Mouse (Mus musculus) forebrain, embryonic 11.5 days (tissue): Measurements from ENCODE around the gene Kcne3. TPM values are rescaled to one million over a fixed set of nuclear protein-coding genes. Genes with fewer than 3 reads are reported as not detected.

Experiments used
- ATAC-seq: fragments of 200-750 bp; cut with Nextera tagmentation; replicated peaks from 2 replicates; pipeline ENCODE4 v1.8.0; 2017; ENCODE audit warnings: moderate TSS enrichment; ENCODE audit not compliant: low FRiP score
- DNase-seq: peaks from one replicate; pipeline ENCODE4 v3.0.0-alpha.2; 2017; ENCODE audit warnings: low spot score
- H3K27ac ChIP-seq: fragments of 300-500 bp; sonication (generic); 2 replicates; pipeline ENCODE4 v1.5.1; 2014; ENCODE audit warnings: low read depth, low read length
- H3K27me3 ChIP-seq: fragments of 300-500 bp; sonication (generic); 2 replicates; pipeline ENCODE4 v1.6.1; 2014; ENCODE audit warnings: mild to moderate bottlenecking, low read length, mixed read lengths; ENCODE audit not compliant: control insufficient read depth, insufficient read depth
- H3K36me3 ChIP-seq: fragments of 300-500 bp; sonication (generic); 2 replicates; pipeline ENCODE4 v1.6.1; 2014; ENCODE audit warnings: mild to moderate bottlenecking, low read length, moderate library complexity, mixed read lengths; ENCODE audit not compliant: control insufficient read depth, insufficient read depth
- H3K4me1 ChIP-seq: fragments of 300-500 bp; sonication (generic); replicated peaks from 2 replicates; pipeline ENCODE4 v1.6.1; 2014; ENCODE audit warnings: low read length, mixed read lengths; ENCODE audit not compliant: control insufficient read depth, insufficient read depth
- H3K4me2 ChIP-seq: fragments of 300-500 bp; sonication (generic); 2 replicates; pipeline ENCODE4 v1.6.1; 2014; ENCODE audit warnings: low read depth, mild to moderate bottlenecking, low read length, moderate library complexity, mixed read lengths; ENCODE audit not compliant: severe bottlenecking
- H3K4me3 ChIP-seq: fragments of 300-500 bp; sonication (generic); 2 replicates; pipeline ENCODE4 v1.5.1; 2014; ENCODE audit warnings: low read depth, low read length
- H3K9ac ChIP-seq: fragments of 300-500 bp; sonication (generic); 2 replicates; pipeline ENCODE4 v1.6.1; 2014; ENCODE audit warnings: low read length
- H3K9me3 ChIP-seq: fragments of 300-500 bp; sonication (generic); 2 replicates; pipeline ENCODE4 v1.6.1; 2016; ENCODE audit warnings: low read length, mixed read lengths; ENCODE audit not compliant: control insufficient read depth
- WGBS: fragments of 180-500 bp; shearing (Covaris S2); extraction: QIAGEN DNeasy Blood & Tissue Kit; methylation state at CpG from one replicate; pipeline ENCODE4 v1.1.7; 2014; 5-methylcytosine and 5-hydroxymethylcytosine counted together
- polyA plus RNA-seq: library from polyadenylated mRNA; unstranded; fragments of >200 nt; fragmentation: Nextera tagmentation; extraction: Ambion mirVana; gene quantifications from 2 replicates; pipeline ENCODE4 v1.2.1, GENCODE M21; 2014

Kcne3 gene
- polyA plus RNA-seq = 3.3 and 4.1 TPM in 2 replicates

DNA sequence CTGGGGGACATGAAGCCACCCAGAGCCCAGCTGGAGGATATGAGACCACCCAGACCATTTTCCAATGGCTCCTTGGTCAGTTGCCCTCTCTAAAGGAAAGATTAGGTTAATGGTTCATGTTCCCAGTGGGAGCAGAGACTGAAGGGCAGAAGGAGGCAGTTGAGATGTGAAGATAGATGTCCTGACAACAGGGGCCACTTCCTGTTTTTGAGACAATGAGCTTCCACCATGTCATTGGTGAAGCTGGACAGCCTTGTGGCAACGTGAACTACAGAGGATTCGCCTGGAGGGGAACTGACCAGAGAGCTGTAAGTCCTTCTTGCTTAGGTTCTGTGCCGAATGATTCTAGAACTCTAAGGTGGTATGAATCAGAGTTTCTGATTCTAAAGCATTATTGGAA, at the start of gene Kcne3:
Gene Kcne3, plus strand, starts transcription at position 234 of the 400 bp plus-strand sequence.
- WGBS = 76% methylated on average over 3 of the region's 3 CpGs
- no peak for ATAC-seq
- Histone ChIP-seq H3K27ac (no peak within 1 kb of the TSS), H3K9ac (no peak within 1 kb of the TSS), H3K4me1 (peaks cover 7% of the 10 kb centered on the region), H3K36me3 (no peaks in the 10 kb centered on the region), H3K27me3 (peaks cover 26% of the 10 kb centered on the region), H3K4me3 (no peak within 1 kb of the TSS), H3K9me3 (no peaks in the 10 kb centered on the region), H3K4me2 (no peak within 1 kb of the TSS)
- DNase-seq = no peak

DNA sequence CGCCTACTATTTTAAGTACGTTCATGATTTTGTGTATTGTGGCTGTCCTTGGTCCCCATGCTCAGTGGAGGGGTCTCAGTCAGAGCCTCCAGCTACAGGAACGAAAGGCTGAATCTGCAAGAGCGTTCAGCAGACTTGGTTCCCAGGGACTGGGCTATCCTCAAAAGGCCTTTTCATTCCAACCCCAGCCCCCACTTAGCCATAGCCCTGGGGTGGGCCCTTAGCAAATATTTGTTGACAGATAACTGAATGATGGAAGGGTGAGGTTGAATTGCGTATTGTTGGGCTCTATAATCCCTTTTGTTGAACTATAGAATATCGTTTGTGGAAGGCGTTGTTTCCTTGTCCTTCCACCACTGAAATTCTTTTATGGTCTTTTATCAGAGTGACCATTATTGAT, 49.8 kb upstream of the Kcne3 start:
- no peaks in the 10 kb centered on the region for H3K9me3 ChIP-seq
- ATAC-seq (no peak), DNase-seq (no peak)
- no peak overlapping the region for H3K4me2 ChIP-seq
- no peak overlapping the region for H3K9ac ChIP-seq
- no peaks in the 10 kb centered on the region for H3K36me3 ChIP-seq
- 81% methylated on average over 7 of the region's 7 CpGs for WGBS
- 0 out of 2 replicates have a peak, but pooled peaks cover 2% of the 10 kb centered on the region for H3K4me1 ChIP-seq
- H3K27ac ChIP-seq = no peak overlapping the region
- no peak overlapping the region for H3K4me3 ChIP-seq
- no peaks in the 10 kb centered on the region for H3K27me3 ChIP-seq

DNA sequence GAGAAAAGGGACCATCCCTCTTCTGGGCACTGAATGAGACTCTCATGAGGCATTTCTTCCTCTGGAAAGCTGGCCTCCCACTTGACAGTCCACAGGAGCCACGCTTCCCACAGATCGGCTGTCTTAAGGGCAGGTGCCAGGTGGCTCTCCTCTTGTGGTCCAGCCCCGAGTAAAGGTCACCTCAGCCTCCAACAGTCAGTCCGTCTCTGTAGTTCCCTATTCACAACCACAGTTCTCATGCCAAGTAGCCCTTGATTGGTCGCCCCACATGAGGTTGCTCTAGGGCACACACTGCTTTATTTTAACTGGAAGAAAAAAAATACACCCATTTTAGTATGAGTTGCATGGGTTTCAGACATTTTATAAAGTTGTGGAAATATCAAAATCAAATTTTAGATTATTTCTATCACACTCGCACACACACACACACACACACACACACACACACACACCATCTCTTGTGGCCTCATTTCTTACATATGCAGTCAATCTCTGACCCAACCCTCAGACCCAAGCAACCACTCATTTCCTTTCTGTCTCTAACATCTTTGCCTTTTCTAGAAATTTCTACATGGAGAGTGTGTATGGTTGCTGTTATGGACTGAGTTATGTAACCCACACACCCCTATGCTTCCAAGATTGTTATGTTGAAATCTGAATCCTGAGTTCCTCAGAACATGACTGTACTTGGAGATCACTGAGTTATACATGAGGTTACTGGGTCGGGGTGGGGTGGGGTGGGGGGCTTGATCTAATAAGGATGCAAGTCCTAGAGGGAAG, 47.9 kb upstream of the Kcne3 start:
- H3K9ac ChIP-seq = no peak overlapping the region
- H3K4me3 ChIP-seq = no peak overlapping the region
- H3K27ac ChIP-seq = no peak overlapping the region
- DNase-seq (no peak), ATAC-seq (no peak)
- H3K27me3 ChIP-seq = no peaks in the 10 kb centered on the region
- 92% methylated on average over 7 of the region's 7 CpGs for WGBS
- H3K9me3 ChIP-seq = no peaks in the 10 kb centered on the region
- no peak overlapping the region for H3K4me2 ChIP-seq
- no peaks in the 10 kb centered on the region for H3K36me3 ChIP-seq
- H3K4me1 ChIP-seq = 0 out of 2 replicates have a peak, but pooled peaks cover 2% of the 10 kb centered on the region

DNA sequence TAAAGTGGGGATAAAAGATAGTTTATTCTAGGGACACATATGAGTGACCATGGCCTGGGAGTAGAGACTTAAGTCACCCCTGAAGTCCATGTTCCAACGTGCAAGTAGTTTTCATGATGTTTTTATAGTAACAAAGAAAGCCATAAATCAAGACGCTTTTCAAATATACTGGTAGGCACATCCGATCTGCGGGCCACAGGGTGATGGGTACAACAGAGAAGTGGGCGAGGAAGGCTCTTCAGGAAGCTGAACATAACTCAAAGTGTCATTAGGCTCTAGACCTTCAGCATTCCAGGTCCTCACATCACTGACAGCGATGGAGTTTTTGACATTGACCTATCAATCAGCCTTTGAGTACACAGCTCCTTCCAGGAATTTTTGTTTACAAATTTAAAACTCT, 45.7 kb upstream of the Kcne3 start:
- H3K36me3 ChIP-seq = no peaks in the 10 kb centered on the region
- H3K9ac ChIP-seq = no peak overlapping the region
- no peak overlapping the region for H3K27ac ChIP-seq
- DNase-seq (no peak), ATAC-seq (no peak)
- no peaks in the 10 kb centered on the region for H3K27me3 ChIP-seq
- no peak overlapping the region for H3K4me3 ChIP-seq
- no peak overlapping the region for H3K4me2 ChIP-seq
- no peaks in the 10 kb centered on the region for H3K9me3 ChIP-seq
- WGBS = 85% methylated on average over 6 of the region's 6 CpGs
- no peaks in the 10 kb centered on the region for H3K4me1 ChIP-seq

DNA sequence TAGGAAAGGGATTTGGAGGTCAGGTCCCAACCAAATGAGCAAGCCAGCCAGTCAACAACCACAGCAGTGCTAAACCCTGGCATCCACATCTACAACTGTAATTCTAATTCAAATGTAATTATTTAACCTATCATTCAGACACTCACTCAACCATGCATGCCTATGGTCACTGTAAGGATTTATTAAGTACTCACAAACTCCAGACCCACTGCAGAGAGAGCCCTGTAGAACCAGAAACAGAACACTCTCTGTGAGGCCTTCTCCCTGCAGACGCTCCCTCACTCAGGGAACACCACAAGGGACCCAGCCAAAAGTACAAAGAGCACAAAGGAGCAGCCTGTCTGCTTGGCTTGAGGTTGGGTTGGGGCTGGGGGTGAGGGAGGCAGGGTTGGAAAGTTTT, 43.9 kb upstream of the Kcne3 start:
- WGBS = 84% methylated on average over 1 of the region's 1 CpGs
- no peak overlapping the region for H3K9ac ChIP-seq
- H3K4me2 ChIP-seq = no peak overlapping the region
- H3K27me3 ChIP-seq = no peaks in the 10 kb centered on the region
- no peak for DNase-seq
- no peaks in the 10 kb centered on the region for H3K36me3 ChIP-seq
- no peak overlapping the region for H3K27ac ChIP-seq
- ATAC-seq = no peak
- no peaks in the 10 kb centered on the region for H3K9me3 ChIP-seq
- no peak overlapping the region for H3K4me3 ChIP-seq
- no peaks in the 10 kb centered on the region for H3K4me1 ChIP-seq

DNA sequence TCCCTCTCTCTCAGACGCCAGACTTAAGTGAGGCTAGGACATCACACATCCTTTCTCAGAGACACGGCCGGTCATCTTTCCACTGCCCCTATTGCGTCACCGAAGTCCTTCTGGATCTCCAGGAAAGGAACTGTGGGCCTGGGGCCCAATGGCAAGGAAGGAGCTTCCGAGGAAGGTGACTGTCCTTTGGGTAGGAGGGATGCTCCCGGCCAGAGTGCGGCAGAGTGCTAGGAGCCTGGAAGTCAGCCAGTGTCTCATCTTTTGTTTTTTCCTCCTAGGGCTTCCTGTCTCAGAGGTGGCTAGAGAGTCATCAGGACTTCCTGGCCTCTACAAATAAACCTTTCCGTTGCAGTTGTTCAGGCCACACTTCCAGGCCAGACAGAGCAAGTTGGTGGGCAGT, 39.3 kb upstream of the Kcne3 start:
- H3K4me3 ChIP-seq = no peak overlapping the region
- ATAC-seq (no peak), DNase-seq (no peak)
- H3K4me2 ChIP-seq = no peak overlapping the region
- WGBS = 86% methylated on average over 9 of the region's 9 CpGs
- no peaks in the 10 kb centered on the region for H3K9me3 ChIP-seq
- H3K27me3 ChIP-seq = no peaks in the 10 kb centered on the region
- H3K4me1 ChIP-seq = no peaks in the 10 kb centered on the region
- no peaks in the 10 kb centered on the region for H3K36me3 ChIP-seq
- no peak overlapping the region for H3K27ac ChIP-seq
- no peak overlapping the region for H3K9ac ChIP-seq

DNA sequence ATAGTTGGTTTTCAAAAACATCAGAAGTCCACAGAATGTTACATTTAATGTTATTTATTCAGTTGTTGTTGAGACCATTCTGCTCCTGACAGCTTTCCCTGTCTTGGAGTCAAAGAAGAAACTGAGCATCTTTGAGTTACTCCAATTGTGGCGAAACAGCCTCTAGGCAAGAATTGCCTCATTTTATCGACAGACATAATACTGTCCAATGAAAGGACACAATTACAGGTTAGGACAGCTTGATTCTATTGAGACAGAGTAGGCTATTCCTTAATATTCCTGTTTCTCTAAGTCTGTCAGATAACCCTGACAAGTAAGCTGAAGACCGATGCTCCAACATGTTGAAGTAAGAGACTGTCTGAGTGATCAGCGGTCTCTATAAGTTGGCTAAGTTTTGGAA, 38.2 kb upstream of the Kcne3 start:
- Histone ChIP-seq H3K4me1 (no peaks in the 10 kb centered on the region), H3K4me2 (no peak overlapping the region), H3K9ac (no peak overlapping the region), H3K36me3 (no peaks in the 10 kb centered on the region), H3K27ac (no peak overlapping the region), H3K27me3 (no peaks in the 10 kb centered on the region), H3K9me3 (no peaks in the 10 kb centered on the region), H3K4me3 (no peak overlapping the region)
- no peak for ATAC-seq
- WGBS = 94% methylated on average over 4 of the region's 4 CpGs
- no peak for DNase-seq

DNA sequence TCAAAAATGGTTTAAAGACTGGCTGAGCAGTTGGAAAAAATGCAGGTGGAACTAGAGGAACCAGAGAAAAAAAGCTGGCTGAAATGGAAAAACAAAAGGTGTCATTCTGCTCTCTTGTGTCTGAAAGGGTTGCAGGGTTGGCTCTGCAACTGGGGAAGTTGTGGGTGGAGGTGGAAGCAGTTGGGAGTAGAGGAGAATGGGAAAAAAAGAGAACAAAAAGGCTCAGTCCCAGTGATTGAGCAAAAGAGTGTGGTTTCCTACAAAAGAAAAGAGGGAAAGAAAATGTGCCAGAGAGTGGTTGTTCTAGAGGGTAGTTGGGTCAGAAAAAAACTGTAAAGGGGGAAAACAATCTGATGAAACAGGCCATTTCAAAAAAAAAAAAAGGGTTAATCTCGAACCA, 35.7 kb upstream of the Kcne3 start:
- Histone ChIP-seq H3K9me3 (no peaks in the 10 kb centered on the region), H3K9ac (no peak overlapping the region), H3K27ac (no peak overlapping the region), H3K4me3 (no peak overlapping the region), H3K27me3 (no peaks in the 10 kb centered on the region), H3K4me1 (no peaks in the 10 kb centered on the region), H3K36me3 (no peaks in the 10 kb centered on the region), H3K4me2 (no peak overlapping the region)
- WGBS = 64% methylated on average over 1 of the region's 1 CpGs
- DNase-seq = no peak
- ATAC-seq = no peak

DNA sequence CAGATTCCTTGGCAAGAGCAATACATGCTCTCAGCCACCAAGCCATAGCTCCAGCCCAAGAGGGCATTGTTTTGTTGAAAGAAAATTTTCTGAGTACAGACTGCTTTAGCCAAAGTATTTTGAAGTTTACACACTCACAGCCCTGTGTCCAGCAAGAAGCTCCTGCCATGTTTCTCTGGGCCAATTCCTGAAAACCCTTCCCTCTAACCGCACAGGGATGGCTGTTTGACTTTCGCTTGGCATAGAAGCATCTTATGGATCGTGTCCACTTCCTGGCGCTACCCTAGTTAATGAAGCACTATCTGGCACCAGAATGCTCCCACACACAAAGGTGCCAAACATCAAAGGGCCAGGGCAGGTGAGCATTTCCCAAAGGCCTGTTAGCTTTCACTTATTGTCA, 27.7 kb upstream of the Kcne3 start:
- WGBS = 93% methylated on average over 4 of the region's 4 CpGs
- Histone ChIP-seq H3K4me3 (no peak overlapping the region), H3K9me3 (no peaks in the 10 kb centered on the region), H3K4me1 (no peaks in the 10 kb centered on the region), H3K36me3 (no peaks in the 10 kb centered on the region), H3K27me3 (no peaks in the 10 kb centered on the region), H3K4me2 (no peak overlapping the region), H3K9ac (no peak overlapping the region), H3K27ac (no peak overlapping the region)
- no peak for DNase-seq
- no peak for ATAC-seq
